Mouse (Mus musculus) limb, embryonic 14.5 days (tissue): Measurements from ENCODE around the gene Tmem63b. TPM values are rescaled to one million over a fixed set of nuclear protein-coding genes. Genes with fewer than 3 reads are reported as not detected.

Experiments used
- ATAC-seq: fragments of 200-750 bp; cut with Nextera tagmentation; 2 replicates; pipeline ENCODE4 v1.8.0; 2017; ENCODE audit warnings: low read depth, moderate number of reproducible peaks, moderate TSS enrichment; ENCODE audit not compliant: low FRiP score
- DNase-seq: peaks from one replicate; pipeline ENCODE4 v3.0.0-alpha.2; 2015; ENCODE audit warnings: low spot score
- H3K27ac ChIP-seq: fragments of 300-500 bp; sonication (generic); replicated peaks from 2 replicates; pipeline ENCODE4 v1.5.1; 2014; ENCODE audit warnings: low read depth, mild to moderate bottlenecking, low read length, moderate library complexity, mixed read lengths
- H3K27me3 ChIP-seq: fragments of 300-500 bp; sonication (generic); 2 replicates; pipeline ENCODE4 v1.6.1; 2014; ENCODE audit warnings: low read length, mixed read lengths; ENCODE audit not compliant: control insufficient read depth, insufficient read depth
- H3K36me3 ChIP-seq: fragments of 300-500 bp; sonication (generic); 2 replicates; pipeline ENCODE4 v1.6.1; 2014; ENCODE audit warnings: mild to moderate bottlenecking, low read length, moderate library complexity, mixed read lengths; ENCODE audit not compliant: control insufficient read depth, insufficient read depth
- H3K4me1 ChIP-seq: fragments of 300-500 bp; sonication (generic); 2 replicates; pipeline ENCODE4 v1.6.1; 2014; ENCODE audit warnings: antibody characterized with exemption, low read length, mixed read lengths; ENCODE audit not compliant: control insufficient read depth, insufficient read depth
- H3K4me2 ChIP-seq: fragments of 300-500 bp; sonication (generic); replicated peaks from 2 replicates; pipeline ENCODE4 v1.6.1; 2014; ENCODE audit warnings: low read depth, mild to moderate bottlenecking, low read length, moderate library complexity; ENCODE audit not compliant: severe bottlenecking
- H3K4me3 ChIP-seq: fragments of 300-500 bp; sonication (generic); replicated peaks from 2 replicates; pipeline ENCODE4 v1.5.1; 2014; ENCODE audit warnings: low read length
- H3K9ac ChIP-seq: fragments of 300-500 bp; sonication (generic); 2 replicates; pipeline ENCODE4 v1.6.1; 2014; ENCODE audit warnings: mild to moderate bottlenecking, low read depth, low read length, moderate library complexity; ENCODE audit not compliant: severe bottlenecking
- H3K9me3 ChIP-seq: fragments of 300-500 bp; sonication (generic); 2 replicates; pipeline ENCODE4 v1.6.1; 2016; ENCODE audit warnings: low read length; ENCODE audit not compliant: control insufficient read depth
- POLR2A ChIP-seq: fragments of 200-500 bp; IDR thresholded peaks from 2 replicates; pipeline ENCODE4 v1.8.0; 2012; ENCODE audit warnings: inconsistent platforms, mild to moderate bottlenecking, moderate library complexity, borderline replicate concordance; ENCODE audit not compliant: insufficient read depth, insufficient read length; ENCODE audit errors: extremely low read depth
- WGBS: fragments of 180-500 bp; shearing (Covaris S2); extraction: QIAGEN DNeasy Blood & Tissue Kit; methylation state at CpG from one replicate; pipeline ENCODE4 v1.1.7; 2014; 5-methylcytosine and 5-hydroxymethylcytosine counted together
- polyA plus RNA-seq, 2 experiments: library from polyadenylated mRNA; depleted of rRNA in 1 of 2; stranded (reverse) in 1 of 2; unstranded in 1 of 2; fragments of >200 nt; fragmentation: Nextera tagmentation in 1 of 2; extraction: Ambion mirVana in 1 of 2; gene quantifications; 2 replicates each; pipeline versions ENCODE4 v1.2.1 to v1.2.3; 2012 to 2014

The Tmem63b gene
- polyA plus RNA-seq, 2 experiments, result 24.5 to 90.7 TPM

- H3K9ac ChIP-seq, result no peak overlapping the region
- ATAC-seq, result no peak
- H3K36me3 ChIP-seq, result no peaks in the 10 kb centered on the region
- H3K9me3 ChIP-seq, result no peaks in the 10 kb centered on the region
- 91% methylated on average over 4 of the region's 4 CpGs for WGBS
- H3K4me3 ChIP-seq, result no peak overlapping the region
- no peaks in the 10 kb centered on the region for H3K27me3 ChIP-seq
- H3K27ac ChIP-seq, result no peak overlapping the region
- DNase-seq, result no peak
- peaks cover 10% of the 10 kb centered on the region for H3K4me1 ChIP-seq
- TF ChIP-seq POLR2A, result no peak
- no peak overlapping the region for H3K4me2 ChIP-seq
These were observed 3.3 kb upstream of the Tmem63b start for GRCm38 (mm10) chr17:45690044-45690443.

GRCm38 (mm10) chr17:45689120-45689519 lies 2.4 kb upstream of the Tmem63b start:
- Histone ChIP-seq H3K27ac (no peak overlapping the region), H3K9ac (no peak overlapping the region), H3K4me2 (no peak overlapping the region), H3K9me3 (no peaks in the 10 kb centered on the region), H3K4me1 (peaks cover 17% of the 10 kb centered on the region), H3K27me3 (no peaks in the 10 kb centered on the region), H3K4me3 (no peak overlapping the region), H3K36me3 (no peaks in the 10 kb centered on the region)
- no peak for ATAC-seq
- no peak for TF ChIP-seq POLR2A
- WGBS, result 86% methylated on average over 9 of the region's 9 CpGs
- DNase-seq, result no peak

- peak within 1 kb of the TSS; percentile 91 for H3K9ac ChIP-seq
- no peaks in the 10 kb centered on the region for H3K27me3 ChIP-seq
- ATAC-seq (peak; percentile 90), DNase-seq (peak; percentile 89)
- peak within 1 kb of the TSS; percentile 69 for H3K4me3 ChIP-seq
- H3K36me3 ChIP-seq, result no peaks in the 10 kb centered on the region
- no peaks in the 10 kb centered on the region for H3K9me3 ChIP-seq
- peaks cover 18% of the 10 kb centered on the region for H3K4me1 ChIP-seq
- peak within 1 kb of the TSS; percentile 78 for H3K4me2 ChIP-seq
- H3K27ac ChIP-seq, result peak within 1 kb of the TSS; percentile 77
- 0% methylated on average over 26 of the region's 50 CpGs for WGBS
- peak; percentile 68; the same call in 1 of the 2 replicates for TF ChIP-seq POLR2A
These were observed 549 bp downstream of the Tmem63b start, which contains the start of gene Mrpl14 for GRCm38 (mm10) chr17:45686093-45686619. Gene Mrpl14, plus strand, starts transcription at chr17:45686322.

GRCm38 (mm10) chr17:45685171-45686092 lies 1.3 kb downstream of the Tmem63b start:
- H3K4me3 ChIP-seq, result peak overlapping the region; percentile 69
- peak; percentile 41 for ATAC-seq
- peak overlapping the region; percentile 91 for H3K9ac ChIP-seq
- no peak for TF ChIP-seq POLR2A
- H3K4me2 ChIP-seq, result peak overlapping the region; percentile 78
- H3K9me3 ChIP-seq, result no peaks in the 10 kb centered on the region
- WGBS, result 2% methylated on average over 52 of the region's 58 CpGs
- DNase-seq, result peak; percentile 54
- no peaks in the 10 kb centered on the region for H3K27me3 ChIP-seq
- H3K36me3 ChIP-seq, result no peaks in the 10 kb centered on the region
- peaks cover 22% of the 10 kb centered on the region for H3K4me1 ChIP-seq
- H3K27ac ChIP-seq, result peak overlapping the region; percentile 67

GRCm38 (mm10) chr17:45684667-45685131 lies 2.0 kb downstream of the Tmem63b start:
- H3K4me2 ChIP-seq, result peak overlapping the region; percentile 78
- WGBS, result 29% methylated on average over 14 of the region's 14 CpGs
- H3K9ac ChIP-seq, result peak overlapping the region; percentile 91
- no peak for TF ChIP-seq POLR2A
- peaks cover 22% of the 10 kb centered on the region for H3K4me1 ChIP-seq
- peak overlapping the region; percentile 69 for H3K4me3 ChIP-seq
- DNase-seq (peak; percentile 5), ATAC-seq (no peak)
- no peaks in the 10 kb centered on the region for H3K36me3 ChIP-seq
- H3K27ac ChIP-seq, result peak overlapping the region; percentile 67; the same call in 1 of the 2 replicates
- no peaks in the 10 kb centered on the region for H3K27me3 ChIP-seq
- no peaks in the 10 kb centered on the region for H3K9me3 ChIP-seq
